Mouse (Mus musculus) forebrain, embryonic 11.5 days (tissue): ENCODE measurements around the gene Fstl4. TPM values are rescaled to one million over a fixed set of nuclear protein-coding genes. Genes with fewer than 3 reads are reported as not detected.

Experiments used
- ATAC-seq: fragments of 200-750 bp; cut with Nextera tagmentation; replicated peaks from 2 replicates; pipeline ENCODE4 v1.8.0; 2017; ENCODE audit warnings: moderate TSS enrichment; ENCODE audit not compliant: low FRiP score
- DNase-seq: peaks from one replicate; pipeline ENCODE4 v3.0.0-alpha.2; 2017; ENCODE audit warnings: low spot score
- H3K27ac ChIP-seq: fragments of 300-500 bp; sonication (generic); 2 replicates; pipeline ENCODE4 v1.5.1; 2014; ENCODE audit warnings: low read depth, low read length
- H3K27me3 ChIP-seq: fragments of 300-500 bp; sonication (generic); 2 replicates; pipeline ENCODE4 v1.6.1; 2014; ENCODE audit warnings: mild to moderate bottlenecking, low read length, mixed read lengths; ENCODE audit not compliant: control insufficient read depth, insufficient read depth
- H3K36me3 ChIP-seq: fragments of 300-500 bp; sonication (generic); 2 replicates; pipeline ENCODE4 v1.6.1; 2014; ENCODE audit warnings: mild to moderate bottlenecking, low read length, moderate library complexity, mixed read lengths; ENCODE audit not compliant: control insufficient read depth, insufficient read depth
- H3K4me1 ChIP-seq: fragments of 300-500 bp; sonication (generic); replicated peaks from 2 replicates; pipeline ENCODE4 v1.6.1; 2014; ENCODE audit warnings: low read length, mixed read lengths; ENCODE audit not compliant: control insufficient read depth, insufficient read depth
- H3K4me2 ChIP-seq: fragments of 300-500 bp; sonication (generic); 2 replicates; pipeline ENCODE4 v1.6.1; 2014; ENCODE audit warnings: low read depth, mild to moderate bottlenecking, low read length, moderate library complexity, mixed read lengths; ENCODE audit not compliant: severe bottlenecking
- H3K4me3 ChIP-seq: fragments of 300-500 bp; sonication (generic); 2 replicates; pipeline ENCODE4 v1.5.1; 2014; ENCODE audit warnings: low read depth, low read length
- H3K9ac ChIP-seq: fragments of 300-500 bp; sonication (generic); 2 replicates; pipeline ENCODE4 v1.6.1; 2014; ENCODE audit warnings: low read length
- H3K9me3 ChIP-seq: fragments of 300-500 bp; sonication (generic); 2 replicates; pipeline ENCODE4 v1.6.1; 2016; ENCODE audit warnings: low read length, mixed read lengths; ENCODE audit not compliant: control insufficient read depth
- WGBS: fragments of 180-500 bp; shearing (Covaris S2); extraction: QIAGEN DNeasy Blood & Tissue Kit; methylation state at CpG from one replicate; pipeline ENCODE4 v1.1.7; 2014; 5-methylcytosine and 5-hydroxymethylcytosine counted together
- polyA plus RNA-seq: library from polyadenylated mRNA; unstranded; fragments of >200 nt; fragmentation: Nextera tagmentation; extraction: Ambion mirVana; gene quantifications from 2 replicates; pipeline ENCODE4 v1.2.1, GENCODE M21; 2014

The Fstl4 gene
- polyA plus RNA-seq, 1 experiment from 2014 or later = 0.73 TPM

- ATAC-seq (no peak), DNase-seq (no peak)
- no peak overlapping the region for H3K4me3 ChIP-seq
- H3K9me3 ChIP-seq = no peaks in the 10 kb centered on the region
- H3K4me1 ChIP-seq = no peaks in the 10 kb centered on the region
- H3K36me3 ChIP-seq = no peaks in the 10 kb centered on the region
- H3K9ac ChIP-seq = no peak overlapping the region
- H3K27ac ChIP-seq = no peak overlapping the region
- 23% methylated on average over 9 of the region's 9 CpGs for WGBS
- no peaks in the 10 kb centered on the region for H3K27me3 ChIP-seq
- no peak overlapping the region for H3K4me2 ChIP-seq
Measured at GRCm38 (mm10) chr11:52739187-52739586, 25.2 kb upstream of the Fstl4 start.

GRCm38 (mm10) chr11:52740466-52740865, 24.0 kb upstream of the Fstl4 start:
- H3K27ac ChIP-seq = no peak overlapping the region
- DNase-seq (no peak), ATAC-seq (no peak)
- H3K9ac ChIP-seq = no peak overlapping the region
- no peaks in the 10 kb centered on the region for H3K27me3 ChIP-seq
- H3K4me1 ChIP-seq = no peaks in the 10 kb centered on the region
- H3K4me2 ChIP-seq = no peak overlapping the region
- no peaks in the 10 kb centered on the region for H3K9me3 ChIP-seq
- H3K4me3 ChIP-seq = no peak overlapping the region
- H3K36me3 ChIP-seq = no peaks in the 10 kb centered on the region

GRCm38 (mm10) chr11:52743956-52744355, 20.5 kb upstream of the Fstl4 start:
- no peak for ATAC-seq
- H3K27me3 ChIP-seq = no peaks in the 10 kb centered on the region

GRCm38 (mm10) chr11:52744593-52745450, 19.6 kb upstream of the Fstl4 start:
- no peaks in the 10 kb centered on the region for H3K9me3 ChIP-seq
- no peak for ATAC-seq
- H3K36me3 ChIP-seq = no peaks in the 10 kb centered on the region
- no peak overlapping the region for H3K4me2 ChIP-seq
- H3K27ac ChIP-seq = no peak overlapping the region
- no peak for DNase-seq
- 68% methylated on average over 9 of the region's 9 CpGs for WGBS
- H3K4me1 ChIP-seq = no peaks in the 10 kb centered on the region
- H3K9ac ChIP-seq = no peak overlapping the region
- no peaks in the 10 kb centered on the region for H3K27me3 ChIP-seq
- no peak overlapping the region for H3K4me3 ChIP-seq

More at GRCm38 (mm10) chr11:52743956-52744355, 20.5 kb upstream of the Fstl4 start:
- H3K27ac ChIP-seq = no peak overlapping the region
- no peak overlapping the region for H3K9ac ChIP-seq
- H3K4me2 ChIP-seq = no peak overlapping the region
- H3K4me1 ChIP-seq = no peaks in the 10 kb centered on the region
- no peaks in the 10 kb centered on the region for H3K9me3 ChIP-seq
- no peak overlapping the region for H3K4me3 ChIP-seq
- no peaks in the 10 kb centered on the region for H3K36me3 ChIP-seq
- peak; percentile 61 for DNase-seq

GRCm38 (mm10) chr11:52747206-52747605, 17.2 kb upstream of the Fstl4 start:
- Histone ChIP-seq H3K4me2 (no peak overlapping the region), H3K27me3 (no peaks in the 10 kb centered on the region), H3K9me3 (no peaks in the 10 kb centered on the region), H3K36me3 (no peaks in the 10 kb centered on the region), H3K4me1 (no peaks in the 10 kb centered on the region), H3K27ac (no peak overlapping the region), H3K9ac (no peak overlapping the region), H3K4me3 (no peak overlapping the region)
- no peak for DNase-seq
- no peak for ATAC-seq
- 88% methylated on average over 7 of the region's 7 CpGs for WGBS

GRCm38 (mm10) chr11:52747766-52748456, 16.5 kb upstream of the Fstl4 start:
- no peak for ATAC-seq
- no peaks in the 10 kb centered on the region for H3K4me1 ChIP-seq
- no peak for DNase-seq
- H3K27ac ChIP-seq = no peak overlapping the region
- no peak overlapping the region for H3K4me3 ChIP-seq
- H3K36me3 ChIP-seq = no peaks in the 10 kb centered on the region
- no peaks in the 10 kb centered on the region for H3K27me3 ChIP-seq
- no peak overlapping the region for H3K9ac ChIP-seq
- no peaks in the 10 kb centered on the region for H3K9me3 ChIP-seq
- 7% methylated on average over 6 of the region's 6 CpGs for WGBS
- no peak overlapping the region for H3K4me2 ChIP-seq

- Histone ChIP-seq H3K36me3 (no peaks in the 10 kb centered on the region), H3K9ac (no peak overlapping the region), H3K4me3 (no peak overlapping the region), H3K9me3 (no peaks in the 10 kb centered on the region), H3K4me1 (no peaks in the 10 kb centered on the region), H3K27me3 (no peaks in the 10 kb centered on the region), H3K27ac (no peak overlapping the region), H3K4me2 (no peak overlapping the region)
- no peak for DNase-seq
- no peak for ATAC-seq
- WGBS = 86% methylated on average over 6 of the region's 6 CpGs
Measured at GRCm38 (mm10) chr11:52749988-52750387, 14.4 kb upstream of the Fstl4 start.

GRCm38 (mm10) chr11:52752524-52752923, 11.9 kb upstream of the Fstl4 start:
- Histone ChIP-seq H3K36me3 (no peaks in the 10 kb centered on the region), H3K27me3 (no peaks in the 10 kb centered on the region), H3K27ac (no peak overlapping the region), H3K4me3 (no peak overlapping the region), H3K4me2 (no peak overlapping the region), H3K9me3 (no peaks in the 10 kb centered on the region), H3K9ac (no peak overlapping the region), H3K4me1 (no peaks in the 10 kb centered on the region)
- ATAC-seq (no peak), DNase-seq (no peak)
- 84% methylated on average over 12 of the region's 12 CpGs for WGBS
